Mouse (Mus musculus): ENCODE results near the gene Ccl4.

DNA sequence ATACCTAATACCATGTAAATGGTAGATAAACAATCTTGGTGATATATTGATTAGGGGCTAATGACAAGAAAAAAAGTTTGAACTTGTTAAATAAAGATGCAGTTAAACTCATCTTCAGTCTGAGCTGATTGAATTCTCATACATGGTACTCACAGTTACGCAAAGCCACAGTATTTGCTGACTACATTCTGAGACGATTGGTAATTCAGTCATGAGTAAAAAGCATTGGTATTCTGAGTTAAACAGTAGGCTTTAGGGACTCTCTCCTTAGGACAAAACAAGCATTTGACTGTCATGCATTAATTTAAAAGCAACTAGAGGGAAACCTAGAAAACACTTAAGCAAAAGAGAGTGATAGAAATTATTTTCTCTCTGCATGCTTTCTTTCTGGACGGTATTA is 38.8 kb upstream of the Ccl4 start:
- TF ChIP-seq CTCF (IDR thresholded peaks at IDR 0.05; ENCODE audit: extremely low read depth, insufficient read depth, low read length), result no peak
- TF ChIP-seq POLR2A (IDR thresholded peaks at IDR 0.05; ENCODE audit: extremely low read depth, insufficient read depth, low read length), result no peak

Measured in cortical plate, adult 2 months (tissue).